Mouse (Mus musculus): ENCODE data around the gene Pfkfb4.

GRCm38 (mm10) chr9:109056081-109056690 lies 64.6 kb downstream of the Pfkfb4 start:
- TF ChIP-seq CTCF (IDR thresholded peaks at IDR 0.05; ENCODE audit: low read depth, low read length): no peak
- TF ChIP-seq POLR2A (IDR thresholded peaks at IDR 0.05; ENCODE audit: extremely low read depth, insufficient read depth, low read length): no peak

All from liver, adult 2 months (tissue).